13 mouse cellular contexts compared by ENCODE assay signal in the genomic region with DNA sequence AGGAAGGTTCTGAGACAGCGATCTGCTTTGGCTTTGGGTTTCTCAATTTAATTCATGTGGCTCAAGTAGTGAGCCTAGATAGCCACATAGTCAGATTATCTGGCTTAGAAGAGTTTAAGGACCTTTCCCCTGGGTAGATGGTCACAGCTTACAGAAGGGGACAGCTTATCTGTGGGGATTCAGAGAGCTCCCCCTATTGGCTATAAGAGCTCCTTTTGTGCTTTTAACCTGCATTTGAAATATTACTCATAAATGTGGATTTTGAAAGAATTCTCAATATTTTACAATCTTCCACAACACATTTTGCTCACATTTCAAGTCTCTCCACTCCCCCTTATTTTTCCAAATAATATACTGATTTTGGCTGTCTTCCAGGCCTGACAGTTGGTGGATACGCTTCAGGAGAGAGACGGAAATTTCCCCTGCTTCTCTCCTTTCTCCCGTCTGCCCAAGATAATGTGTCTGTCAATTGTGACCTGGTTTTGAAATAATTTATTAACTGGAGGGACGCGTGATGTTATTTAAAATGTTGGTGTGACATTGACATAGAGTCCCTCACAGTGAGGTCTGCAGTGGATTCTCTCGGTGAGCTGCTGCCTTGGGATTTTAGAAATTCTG. TPM values are rescaled to one million over a fixed set of nuclear protein-coding genes. Genes with fewer than 3 reads are reported as not detected.
DNase-seq lines count a peak whose midpoint lies in the region; ATAC-seq and TF ChIP-seq lines count a peak whose summit lies in the region.
"Had no signal": no experiment of that assay in that cellular context is flagged by ENCODE, and none has a peak within 500 bp of the region (broad histone marks: within the 10 kb centered on the region; RNA-seq: fewer than 3 reads in every experiment).

No protein-coding gene starts in this region.

- H3K4me1 ChIP-seq in forebrain, embryonic 14.5 days (ENCODE audit: control insufficient read depth, insufficient read depth, low read length) = no peaks in the 10 kb centered on the region
- no peaks in the 10 kb centered on the region for H3K4me1 ChIP-seq in forebrain, embryonic 16.5 days (replicated peaks; ENCODE audit: control insufficient read depth, insufficient read depth, low read length)
- H3K4me1 ChIP-seq in MEL (ENCODE audit: control insufficient read depth in 1 of 2, insufficient read depth in 2 of 2, low read length in 2 of 2) = no peaks in the 10 kb centered on the region
- no peaks in the 10 kb centered on the region for H3K4me1 ChIP-seq in kidney, embryonic 14.5 days (ENCODE audit: control insufficient read depth, insufficient read depth, low read length)
- H3K4me1 ChIP-seq in lung, adult 2 months (ENCODE audit: control insufficient read depth, insufficient read depth, low read length) = no peaks in the 10 kb centered on the region
- H3K4me1 ChIP-seq: midbrain, embryonic 13.5 days had no signal

- no peaks in the 10 kb centered on the region for H3K9me3 ChIP-seq in forebrain, embryonic 14.5 days (replicated peaks; ENCODE audit: control insufficient read depth, low read length)
- no peaks in the 10 kb centered on the region for H3K9me3 ChIP-seq in forebrain, embryonic 16.5 days (ENCODE audit: control insufficient read depth, low read length)
- no peaks in the 10 kb centered on the region for H3K9me3 ChIP-seq in MEL (replicated peaks; ENCODE audit: insufficient read depth, low read length)
- H3K9me3 ChIP-seq in kidney, embryonic 14.5 days (ENCODE audit: control insufficient read depth, low read length) = no peaks in the 10 kb centered on the region
- H3K9me3 ChIP-seq: midbrain, embryonic 13.5 days had no signal

- peak; percentile 35 for TF ChIP-seq CTCF in left cerebral cortex, adult 2 months (IDR thresholded peaks at IDR 0.05)
- TF ChIP-seq CTCF in MEL (IDR thresholded peaks at IDR 0.05 in 2 of 3, conservative IDR thresholded peaks at IDR 0.05 in 1 of 3; ENCODE audit: control insufficient read depth in 1 of 3, insufficient read depth in 1 of 3, low read depth in 2 of 3, low read length in 3 of 3, poor library complexity in 1 of 3, severe bottlenecking in 1 of 3) = peak; percentile 6 to 51 (median 31); a peak in 3 of 6 replicates
- TF ChIP-seq CTCF in lung, adult 2 months (IDR thresholded peaks at IDR 0.05; ENCODE audit: insufficient read depth, low read length) = no peak

- peak; percentile 45 for TF ChIP-seq RAD21 in MEL (IDR thresholded peaks at IDR 0.05; ENCODE audit: low read depth, low read length)

- H3K27ac ChIP-seq in forebrain, embryonic 14.5 days (ENCODE audit: low read depth, low read length) = no peak overlapping the region
- H3K27ac ChIP-seq in forebrain, embryonic 16.5 days (ENCODE audit: low read length) = no peak overlapping the region
- no peak overlapping the region for H3K27ac ChIP-seq in left cerebral cortex, adult 2 months
- no peak overlapping the region for H3K27ac ChIP-seq in MEL (ENCODE audit: control insufficient read depth, low read depth, low read length)
- H3K27ac ChIP-seq in kidney, embryonic 14.5 days (ENCODE audit: low read depth, low read length) = no peak overlapping the region
- H3K27ac ChIP-seq: midbrain, embryonic 13.5 days had no signal

- no peaks in the 10 kb centered on the region for H3K27me3 ChIP-seq in forebrain, embryonic 14.5 days (replicated peaks; ENCODE audit: control insufficient read depth, insufficient read depth, low read length)
- no peaks in the 10 kb centered on the region for H3K27me3 ChIP-seq in forebrain, embryonic 16.5 days (replicated peaks; ENCODE audit: control insufficient read depth, insufficient read depth, low read length)
- H3K27me3 ChIP-seq in MEL (ENCODE audit: control insufficient read depth in 1 of 2, insufficient read depth in 2 of 2, low read length in 2 of 2) = no peaks in the 10 kb centered on the region
- H3K27me3 ChIP-seq in kidney, embryonic 14.5 days (ENCODE audit: control insufficient read depth, insufficient read depth, low read length) = no peaks in the 10 kb centered on the region
- H3K27me3 ChIP-seq: midbrain, embryonic 13.5 days had no signal

- WGBS in forebrain, embryonic 14.5 days = 63% methylated on average over 7 of the region's 7 CpGs
- 48% methylated on average over 7 of the region's 7 CpGs for WGBS in forebrain, embryonic 16.5 days
- 55% methylated on average over 7 of the region's 7 CpGs for WGBS in kidney, embryonic 14.5 days
- WGBS in lung, adult 2 months = 66% methylated on average over 7 of the region's 7 CpGs

- DNase-seq in forebrain, embryonic 14.5 days (ENCODE audit: low spot score) = peak; percentile 57
- DNase-seq in left cerebral cortex, adult 2 months (ENCODE audit: extremely low spot score in 1 of 2, low spot score in 2 of 2) = no peak
- no peak for DNase-seq in left cerebral cortex, postnatal 10 days (ENCODE audit: extremely low spot score in 1 of 2, low spot score in 2 of 2)
- peak; percentile 23 for DNase-seq in MEL (ENCODE audit: low read depth, low spot score)
- peak; percentile 79 to 88 for DNase-seq in cerebellum, postnatal 10 days
- DNase-seq in lung, adult 2 months = no peak
- DNase-seq: gastrocnemius, postnatal 36 days; heart, postnatal 36 days; kidney, postnatal 14 days had no signal

- H3K4me3 ChIP-seq in forebrain, embryonic 14.5 days (ENCODE audit: low read depth, low read length) = no peak overlapping the region
- no peak overlapping the region for H3K4me3 ChIP-seq in forebrain, embryonic 16.5 days (replicated peaks; ENCODE audit: low read length)
- no peak overlapping the region for H3K4me3 ChIP-seq in left cerebral cortex, adult 2 months
- H3K4me3 ChIP-seq in MEL (ENCODE audit: control insufficient read depth in 1 of 2, insufficient read depth in 1 of 2, low read depth in 2 of 2, low read length in 2 of 2) = no peak overlapping the region
- H3K4me3 ChIP-seq in kidney, embryonic 14.5 days (ENCODE audit: low read length) = no peak overlapping the region
- H3K4me3 ChIP-seq in lung, adult 2 months (replicated peaks; ENCODE audit: extremely low read depth, low read depth, low read length) = no peak overlapping the region
- H3K4me3 ChIP-seq: midbrain, embryonic 13.5 days had no signal

- no peak overlapping the region for H3K4me2 ChIP-seq in forebrain, embryonic 14.5 days (ENCODE audit: low read length)
- H3K4me2 ChIP-seq in forebrain, embryonic 16.5 days (ENCODE audit: low read length) = no peak overlapping the region
- no peak overlapping the region for H3K4me2 ChIP-seq in kidney, embryonic 14.5 days (replicated peaks; ENCODE audit: low read depth, low read length)
- H3K4me2 ChIP-seq: midbrain, embryonic 13.5 days had no signal

- intact Hi-C loops in left cerebral cortex, adult 2 months (cut with DNase I) = no loop called here
- intact Hi-C loops in left cerebral cortex, postnatal 10 days (cut with DNase I) = no loop called here

- no peak overlapping the region for H3K9ac ChIP-seq in forebrain, embryonic 14.5 days (ENCODE audit: low read length)
- H3K9ac ChIP-seq in forebrain, embryonic 16.5 days (replicated peaks; ENCODE audit: low read depth, low read length) = no peak overlapping the region
- H3K9ac ChIP-seq in MEL (ENCODE audit: control insufficient read depth, low read depth, low read length, poor library complexity, severe bottlenecking) = no peak overlapping the region
- no peak overlapping the region for H3K9ac ChIP-seq in kidney, embryonic 14.5 days (ENCODE audit: low read depth, low read length)
- H3K9ac ChIP-seq: midbrain, embryonic 13.5 days had no signal

- no peaks in the 10 kb centered on the region for H3K36me3 ChIP-seq in forebrain, embryonic 14.5 days (ENCODE audit: control insufficient read depth, insufficient read depth, low read length)
- H3K36me3 ChIP-seq in forebrain, embryonic 16.5 days (ENCODE audit: control insufficient read depth, insufficient read depth) = no peaks in the 10 kb centered on the region
- no peaks in the 10 kb centered on the region for H3K36me3 ChIP-seq in MEL (ENCODE audit: control insufficient read depth in 1 of 2, insufficient read depth in 2 of 2, low read length in 2 of 2)
- no peaks in the 10 kb centered on the region for H3K36me3 ChIP-seq in kidney, embryonic 14.5 days (ENCODE audit: control insufficient read depth, insufficient read depth, low read length)
- H3K36me3 ChIP-seq: midbrain, embryonic 13.5 days had no signal

- TF ChIP-seq POLR2A in MEL (IDR thresholded peaks at IDR 0.05; ENCODE audit: control insufficient read depth in 1 of 2, insufficient read depth in 1 of 2, low read depth in 1 of 2, low read length in 2 of 2, poor library complexity in 1 of 2) = no peak
- TF ChIP-seq POLR2A in lung, adult 2 months (IDR thresholded peaks at IDR 0.05; ENCODE audit: borderline replicate concordance, extremely low read depth, low read depth, low read length) = no peak

- no peak for TF ChIP-seq EP300 in MEL (IDR thresholded peaks at IDR 0.05; ENCODE audit: low read depth in 1 of 2, low read length in 2 of 2)

- no peak for ATAC-seq in forebrain, embryonic 14.5 days
- ATAC-seq in forebrain, embryonic 16.5 days = no peak
- ATAC-seq in kidney, embryonic 14.5 days (ENCODE audit: low FRiP score, low TSS enrichment) = no peak
- ATAC-seq: midbrain, embryonic 13.5 days had no signal

- no peaks in the 10 kb centered on the region for H3K79me2 ChIP-seq in MEL (ENCODE audit: control insufficient read depth, insufficient read depth, low read length, poor library complexity)

TF ChIP-seq in MEL, 35 proteins besides CTCF, POLR2A, EP300 and RAD21:
- TF ChIP-seq SIN3A (IDR thresholded peaks at IDR 0.05; ENCODE audit: low read length) (no peak), ZC3H11A (IDR thresholded peaks at IDR 0.05; ENCODE audit: low read depth, low read length) (0 out of 2 replicates have a peak, but pooled peaks have one; percentile 17), GATA1 (IDR thresholded peaks at IDR 0.05; ENCODE audit: low read depth, low read length) (0 out of 2 replicates have a peak, but pooled peaks have one; percentile 27), SMC3 (IDR thresholded peaks at IDR 0.05; ENCODE audit: low read depth, low read length) (peak; percentile 47), MAX (IDR thresholded peaks at IDR 0.05; ENCODE audit: low read length) (no peak)

RNA-seq across cellular contexts. Expression of gene Anks1b, which starts 29.5 kb away (rescaled TPM):
- polyA plus RNA-seq in forebrain, embryonic 14.5 days (2014; fragmentation: Nextera tagmentation; extraction: Ambion mirVana) = 36.0 and 48.3 TPM in 2 replicates
- 53.0 and 84.4 TPM in 2 replicates for polyA plus RNA-seq in forebrain, embryonic 16.5 days (2015; fragmentation: Nextera tagmentation; extraction: Ambion mirVana)
- total RNA-seq in left cerebral cortex, adult 2 months (2021) = 100 to 1,000 TPM; 472 to 474 TPM
- 100 to 1,000 TPM; 366 TPM for total RNA-seq in left cerebral cortex, postnatal 10 days (2021)
- total RNA-seq in MEL (2012; rRNA removed) = not detected in 2 replicates
- not detected for polyA plus RNA-seq in MEL (2012; ENCODE audit: insufficient read depth in 1 of 2, insufficient read length in 2 of 2, low read depth in 1 of 2, low replicate concordance in 2 of 2, missing spikeins in 1 of 2)
- 4.2 and 4.4 TPM in 2 replicates for polyA plus RNA-seq in kidney, embryonic 14.5 days (2014; fragmentation: Nextera tagmentation; extraction: Ambion mirVana)
- 0.07 and 0.41 TPM in 2 replicates for polyA plus RNA-seq in lung, adult 2 months (2012; rRNA removed)
- polyA plus RNA-seq: liver, embryonic 16.5 days had no signal

Comparison
In these comparisons a context has a peak if more than half of its experiments do, and no peak if none do; other contexts are left out.
1. DNase-seq: peak in forebrain, embryonic 14.5 days (single experiment), MEL (single experiment) and cerebellum, postnatal 10 days (2 of 2); none in left cerebral cortex, adult 2 months (0 of 2), left cerebral cortex, postnatal 10 days (0 of 2) and lung, adult 2 months (single experiment).